Comparison of ENCODE assay signal across 8 mouse cellular contexts in the genomic region with DNA sequence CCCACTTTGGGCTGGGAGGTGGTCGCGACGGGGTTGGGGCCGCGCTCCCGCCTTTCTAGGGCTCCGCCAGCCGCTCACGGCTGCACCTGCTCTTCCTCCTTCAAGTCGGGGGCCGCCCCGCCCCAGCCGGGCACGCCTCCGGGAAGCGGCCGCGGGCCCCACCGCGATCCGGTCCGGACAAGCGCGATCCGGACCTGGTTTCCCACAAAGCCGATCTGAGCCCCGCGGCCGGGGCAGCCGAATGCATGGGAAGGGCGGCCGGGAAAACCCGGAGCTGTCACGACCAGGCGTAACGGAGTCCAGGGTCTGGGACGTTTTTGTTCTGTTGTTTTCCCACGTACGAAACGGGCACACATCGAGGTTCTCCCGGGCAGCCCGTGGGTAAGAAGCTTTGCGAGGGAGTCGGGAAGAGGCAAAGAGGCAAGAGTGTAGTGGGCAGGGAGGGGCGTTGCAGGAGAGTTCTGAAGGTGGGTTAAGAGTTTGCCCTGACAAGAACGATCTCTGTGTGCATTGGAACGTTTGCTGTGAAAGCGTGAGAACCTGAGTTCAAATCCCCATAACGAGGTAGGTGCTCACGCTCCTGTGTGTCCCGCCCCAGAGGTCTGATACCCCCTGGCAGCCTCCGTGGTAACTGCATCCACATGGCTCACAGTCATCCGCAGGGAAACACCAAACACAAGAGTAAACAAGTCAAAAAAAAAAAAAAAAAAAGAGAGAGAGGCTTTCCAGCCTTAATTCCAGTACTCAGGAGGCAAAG. TPM values are rescaled to one million over a fixed set of nuclear protein-coding genes. Genes with fewer than 3 reads are reported as not detected.
DNase-seq lines count a peak whose midpoint lies in the region; ATAC-seq and TF ChIP-seq lines count a peak whose summit lies in the region.

No protein-coding gene starts in this region.

- no peak overlapping the region for H3K27ac ChIP-seq in bone marrow macrophage, adult 2 months (ENCODE audit: insufficient read depth, low read depth, low read length)
- no peak overlapping the region for H3K27ac ChIP-seq in embryonic facial prominence, embryonic 14.5 days (replicated peaks; ENCODE audit: low read depth, low read length)
- no peak overlapping the region for H3K27ac ChIP-seq in heart, embryonic 12.5 days (ENCODE audit: poor library complexity, severe bottlenecking)
- peak overlapping the region; percentile 45; the same call in 1 of the 2 replicates for H3K27ac ChIP-seq in kidney, embryonic 15.5 days
- H3K27ac ChIP-seq in liver, embryonic 15.5 days (replicated peaks) = no peak overlapping the region
- H3K27ac ChIP-seq in neural tube, embryonic 11.5 days (ENCODE audit: low read depth, low read length) = no peak overlapping the region
- peak overlapping the region; percentile 74 for H3K27ac ChIP-seq in stomach, embryonic 15.5 days

- H3K4me3 ChIP-seq in bone marrow macrophage, adult 2 months (ENCODE audit: insufficient read depth, low read length) = peak overlapping the region; percentile 72
- H3K4me3 ChIP-seq in embryonic facial prominence, embryonic 14.5 days (ENCODE audit: low read depth, low read length) = peak overlapping the region; percentile 40
- peak overlapping the region; percentile 42 for H3K4me3 ChIP-seq in heart, embryonic 12.5 days
- H3K4me3 ChIP-seq in kidney, embryonic 15.5 days (replicated peaks) = peak overlapping the region; percentile 56
- peak overlapping the region; percentile 47 for H3K4me3 ChIP-seq in liver, embryonic 15.5 days (replicated peaks)
- peak overlapping the region; percentile 41 for H3K4me3 ChIP-seq in neural tube, embryonic 11.5 days (ENCODE audit: low read depth, low read length)
- peak overlapping the region; percentile 50 for H3K4me3 ChIP-seq in stomach, embryonic 15.5 days (replicated peaks)

- ATAC-seq in embryonic facial prominence, embryonic 14.5 days (ENCODE audit: low read depth) = peak; percentile 79
- ATAC-seq in heart, embryonic 12.5 days (ENCODE audit: insufficient number of reproducible peaks, low FRiP score) = peak; percentile 75
- peak; percentile 75 for ATAC-seq in kidney, embryonic 15.5 days (replicated peaks; ENCODE audit: low FRiP score)
- peak; percentile 65 for ATAC-seq in liver, embryonic 15.5 days (ENCODE audit: insufficient read depth)
- ATAC-seq in neural tube, embryonic 11.5 days (ENCODE audit: insufficient read depth, low FRiP score, low TSS enrichment) = peak; percentile 80
- peak; percentile 73 for ATAC-seq in stomach, embryonic 15.5 days (ENCODE audit: insufficient read depth, low FRiP score, low read depth)

- DNase-seq in CD4-positive, CD25-positive, alpha-beta regulatory T cell, adult 2 months (ENCODE audit: low read depth, low spot score) = peak; percentile 93
- DNase-seq in embryonic facial prominence, embryonic 14.5 days (ENCODE audit: low spot score) = peak; percentile 93
- DNase-seq in neural tube, embryonic 11.5 days (ENCODE audit: low spot score) = peak; percentile 93

- H3K27me3 ChIP-seq in embryonic facial prominence, embryonic 14.5 days (replicated peaks; ENCODE audit: control insufficient read depth, insufficient read depth, low read length) = peaks cover 40% of the 10 kb centered on the region
- peaks cover 80% of the 10 kb centered on the region for H3K27me3 ChIP-seq in heart, embryonic 12.5 days (replicated peaks)
- H3K27me3 ChIP-seq in kidney, embryonic 15.5 days = peaks cover 51% of the 10 kb centered on the region
- peaks cover 80% of the 10 kb centered on the region for H3K27me3 ChIP-seq in liver, embryonic 15.5 days
- H3K27me3 ChIP-seq in neural tube, embryonic 11.5 days (ENCODE audit: control insufficient read depth, insufficient read depth, low read length) = peaks cover 43% of the 10 kb centered on the region
- peaks cover 27% of the 10 kb centered on the region for H3K27me3 ChIP-seq in stomach, embryonic 15.5 days (replicated peaks)

- H3K36me3 ChIP-seq in embryonic facial prominence, embryonic 14.5 days (ENCODE audit: control insufficient read depth, insufficient read depth, low read length) = no peaks in the 10 kb centered on the region
- H3K36me3 ChIP-seq in heart, embryonic 12.5 days = no peaks in the 10 kb centered on the region
- no peaks in the 10 kb centered on the region for H3K36me3 ChIP-seq in kidney, embryonic 15.5 days
- H3K36me3 ChIP-seq in liver, embryonic 15.5 days (replicated peaks) = no peaks in the 10 kb centered on the region
- no peaks in the 10 kb centered on the region for H3K36me3 ChIP-seq in neural tube, embryonic 11.5 days (ENCODE audit: control insufficient read depth, insufficient read depth, low read length)
- no peaks in the 10 kb centered on the region for H3K36me3 ChIP-seq in stomach, embryonic 15.5 days

- TF ChIP-seq POLR2A in bone marrow macrophage, adult 2 months (IDR thresholded peaks at IDR 0.05; ENCODE audit: borderline replicate concordance, low read depth, low read length) = no peak

- peak overlapping the region; percentile 62 for H3K9ac ChIP-seq in embryonic facial prominence, embryonic 14.5 days (ENCODE audit: low read depth, low read length)
- peak overlapping the region; percentile 18 for H3K9ac ChIP-seq in heart, embryonic 12.5 days
- H3K9ac ChIP-seq in kidney, embryonic 15.5 days = peak overlapping the region; percentile 42
- H3K9ac ChIP-seq in liver, embryonic 15.5 days = peak overlapping the region; percentile 47
- peak overlapping the region; percentile 61 for H3K9ac ChIP-seq in neural tube, embryonic 11.5 days (ENCODE audit: low read length)
- H3K9ac ChIP-seq in stomach, embryonic 15.5 days = peak overlapping the region; percentile 23; the same call in 1 of the 2 replicates

- peak overlapping the region; percentile 64 for H3K4me2 ChIP-seq in embryonic facial prominence, embryonic 14.5 days (ENCODE audit: low read depth, low read length)
- H3K4me2 ChIP-seq in heart, embryonic 12.5 days = peak overlapping the region; percentile 71
- peak overlapping the region; percentile 83 for H3K4me2 ChIP-seq in kidney, embryonic 15.5 days
- H3K4me2 ChIP-seq in liver, embryonic 15.5 days = peak overlapping the region; percentile 77
- H3K4me2 ChIP-seq in neural tube, embryonic 11.5 days (ENCODE audit: low read depth) = peak overlapping the region; percentile 69
- peak overlapping the region; percentile 85 for H3K4me2 ChIP-seq in stomach, embryonic 15.5 days

- WGBS in embryonic facial prominence, embryonic 14.5 days = under 1% methylated on average over 44 of the region's 54 CpGs
- WGBS in heart, embryonic 12.5 days = 2% methylated on average over 47 of the region's 54 CpGs
- 2% methylated on average over 53 of the region's 54 CpGs for WGBS in kidney, embryonic 15.5 days
- WGBS in liver, embryonic 15.5 days (ENCODE audit: insufficient replicate concordance) = 2% methylated on average over 54 of the region's 54 CpGs
- WGBS in neural tube, embryonic 11.5 days = 2% methylated on average over 54 of the region's 54 CpGs
- WGBS in stomach, embryonic 15.5 days = 2% methylated on average over 54 of the region's 54 CpGs

- TF ChIP-seq CTCF in bone marrow macrophage, adult 2 months (IDR thresholded peaks at IDR 0.05; ENCODE audit: low read depth, low read length) = 0 out of 2 replicates have a peak, but pooled peaks have one; percentile 16

- peaks cover under 1% of the 10 kb centered on the region; the same call in 1 of the 2 replicates for H3K4me1 ChIP-seq in bone marrow macrophage, adult 2 months (ENCODE audit: control insufficient read depth, insufficient read depth, low read length)
- H3K4me1 ChIP-seq in embryonic facial prominence, embryonic 14.5 days (ENCODE audit: control insufficient read depth, insufficient read depth, low read length) = no peaks in the 10 kb centered on the region
- H3K4me1 ChIP-seq in heart, embryonic 12.5 days (replicated peaks) = peaks cover 13% of the 10 kb centered on the region
- H3K4me1 ChIP-seq in kidney, embryonic 15.5 days = peaks cover 62% of the 10 kb centered on the region
- peaks cover 48% of the 10 kb centered on the region for H3K4me1 ChIP-seq in liver, embryonic 15.5 days (replicated peaks)
- H3K4me1 ChIP-seq in neural tube, embryonic 11.5 days (ENCODE audit: control insufficient read depth, insufficient read depth, low read length) = no peaks in the 10 kb centered on the region; the same call in 1 of the 2 replicates
- peaks cover 40% of the 10 kb centered on the region for H3K4me1 ChIP-seq in stomach, embryonic 15.5 days

- no peaks in the 10 kb centered on the region for H3K9me3 ChIP-seq in embryonic facial prominence, embryonic 14.5 days (ENCODE audit: control insufficient read depth, low read length)
- no peaks in the 10 kb centered on the region for H3K9me3 ChIP-seq in heart, embryonic 12.5 days (replicated peaks)
- H3K9me3 ChIP-seq in kidney, embryonic 15.5 days (replicated peaks) = no peaks in the 10 kb centered on the region
- H3K9me3 ChIP-seq in liver, embryonic 15.5 days (replicated peaks) = no peaks in the 10 kb centered on the region
- no peaks in the 10 kb centered on the region for H3K9me3 ChIP-seq in neural tube, embryonic 11.5 days (ENCODE audit: control insufficient read depth, low read length)
- H3K9me3 ChIP-seq in stomach, embryonic 15.5 days = no peaks in the 10 kb centered on the region

RNA-seq across cellular contexts. Expression of gene Tjp3, which starts 5.5 kb away (rescaled TPM):
- polyA plus RNA-seq in bone marrow macrophage, adult 2 months (2012; ENCODE audit: insufficient read depth, insufficient read length, missing spikeins) = 9.2 and 9.8 TPM in 2 replicates
- 8.1 and 9.9 TPM in 2 replicates for polyA plus RNA-seq in embryonic facial prominence, embryonic 14.5 days (2014; fragmentation: Nextera tagmentation; extraction: Ambion mirVana)
- polyA plus RNA-seq in heart, embryonic 12.5 days (2016; fragmentation: Nextera tagmentation; extraction: Ambion mirVana) = 1.7 and 2.3 TPM in 2 replicates
- polyA plus RNA-seq in kidney, embryonic 15.5 days (2015; fragmentation: Nextera tagmentation; extraction: Ambion mirVana) = 15.9 and 18.1 TPM in 2 replicates
- polyA plus RNA-seq in liver, embryonic 15.5 days (2015; fragmentation: Nextera tagmentation; extraction: Ambion mirVana) = 0.93 and 1.4 TPM in 2 replicates
- polyA plus RNA-seq in neural tube, embryonic 11.5 days (2014; fragmentation: Nextera tagmentation; extraction: Ambion mirVana) = 2.5 and 2.8 TPM in 2 replicates
- polyA plus RNA-seq in stomach, embryonic 15.5 days (2015; fragmentation: Nextera tagmentation; extraction: Ambion mirVana) = 32.6 and 38.7 TPM in 2 replicates

RNA-seq across cellular contexts. Expression of gene Pip5k1c, which starts 6.9 kb away (rescaled TPM):
- polyA plus RNA-seq in bone marrow macrophage, adult 2 months (2012; ENCODE audit: insufficient read depth, insufficient read length, missing spikeins) = 90.9 and 106 TPM in 2 replicates
- 48.4 and 56.3 TPM in 2 replicates for polyA plus RNA-seq in embryonic facial prominence, embryonic 14.5 days (2014; fragmentation: Nextera tagmentation; extraction: Ambion mirVana)
- 41.1 and 43.4 TPM in 2 replicates for polyA plus RNA-seq in heart, embryonic 12.5 days (2016; fragmentation: Nextera tagmentation; extraction: Ambion mirVana)
- 51.0 and 61.3 TPM in 2 replicates for polyA plus RNA-seq in kidney, embryonic 15.5 days (2015; fragmentation: Nextera tagmentation; extraction: Ambion mirVana)
- 13.4 and 15.2 TPM in 2 replicates for polyA plus RNA-seq in liver, embryonic 15.5 days (2015; fragmentation: Nextera tagmentation; extraction: Ambion mirVana)
- polyA plus RNA-seq in neural tube, embryonic 11.5 days (2014; fragmentation: Nextera tagmentation; extraction: Ambion mirVana) = 64.6 and 65.8 TPM in 2 replicates
- polyA plus RNA-seq in stomach, embryonic 15.5 days (2015; fragmentation: Nextera tagmentation; extraction: Ambion mirVana) = 43.1 and 47.6 TPM in 2 replicates

RNA-seq across cellular contexts. Expression of gene Apba3, which starts 19.1 kb away (rescaled TPM):
- polyA plus RNA-seq in bone marrow macrophage, adult 2 months (2012; ENCODE audit: insufficient read depth, insufficient read length, missing spikeins) = 34.3 and 36.1 TPM in 2 replicates
- polyA plus RNA-seq in embryonic facial prominence, embryonic 14.5 days (2014; fragmentation: Nextera tagmentation; extraction: Ambion mirVana) = 56.0 and 61.4 TPM in 2 replicates
- 43.3 and 46.1 TPM in 2 replicates for polyA plus RNA-seq in heart, embryonic 12.5 days (2016; fragmentation: Nextera tagmentation; extraction: Ambion mirVana)
- 59.7 and 63.4 TPM in 2 replicates for polyA plus RNA-seq in kidney, embryonic 15.5 days (2015; fragmentation: Nextera tagmentation; extraction: Ambion mirVana)
- 24.0 and 27.3 TPM in 2 replicates for polyA plus RNA-seq in liver, embryonic 15.5 days (2015; fragmentation: Nextera tagmentation; extraction: Ambion mirVana)
- 35.3 and 39.0 TPM in 2 replicates for polyA plus RNA-seq in neural tube, embryonic 11.5 days (2014; fragmentation: Nextera tagmentation; extraction: Ambion mirVana)
- polyA plus RNA-seq in stomach, embryonic 15.5 days (2015; fragmentation: Nextera tagmentation; extraction: Ambion mirVana) = 54.4 and 58.1 TPM in 2 replicates

RNA-seq across cellular contexts. Expression of gene Mrpl54, which starts 19.1 kb away (rescaled TPM):
- polyA plus RNA-seq in bone marrow macrophage, adult 2 months (2012; ENCODE audit: insufficient read depth, insufficient read length, missing spikeins) = 46.5 and 51.1 TPM in 2 replicates
- 196 and 206 TPM in 2 replicates for polyA plus RNA-seq in embryonic facial prominence, embryonic 14.5 days (2014; fragmentation: Nextera tagmentation; extraction: Ambion mirVana)
- polyA plus RNA-seq in heart, embryonic 12.5 days (2016; fragmentation: Nextera tagmentation; extraction: Ambion mirVana) = 243 and 253 TPM in 2 replicates
- polyA plus RNA-seq in kidney, embryonic 15.5 days (2015; fragmentation: Nextera tagmentation; extraction: Ambion mirVana) = 230 and 244 TPM in 2 replicates
- polyA plus RNA-seq in liver, embryonic 15.5 days (2015; fragmentation: Nextera tagmentation; extraction: Ambion mirVana) = 78.7 and 92.2 TPM in 2 replicates
- polyA plus RNA-seq in neural tube, embryonic 11.5 days (2014; fragmentation: Nextera tagmentation; extraction: Ambion mirVana) = 178 and 180 TPM in 2 replicates
- 217 and 233 TPM in 2 replicates for polyA plus RNA-seq in stomach, embryonic 15.5 days (2015; fragmentation: Nextera tagmentation; extraction: Ambion mirVana)

RNA-seq across cellular contexts. Expression of gene Matk, which starts 33.1 kb away (rescaled TPM):
- polyA plus RNA-seq in bone marrow macrophage, adult 2 months (2012; ENCODE audit: insufficient read depth, insufficient read length, missing spikeins) = 10.8 and 14.4 TPM in 2 replicates
- polyA plus RNA-seq in embryonic facial prominence, embryonic 14.5 days (2014; fragmentation: Nextera tagmentation; extraction: Ambion mirVana) = 4.9 and 5.4 TPM in 2 replicates
- 2.0 and 2.2 TPM in 2 replicates for polyA plus RNA-seq in heart, embryonic 12.5 days (2016; fragmentation: Nextera tagmentation; extraction: Ambion mirVana)
- 5.8 and 6.8 TPM in 2 replicates for polyA plus RNA-seq in kidney, embryonic 15.5 days (2015; fragmentation: Nextera tagmentation; extraction: Ambion mirVana)
- polyA plus RNA-seq in liver, embryonic 15.5 days (2015; fragmentation: Nextera tagmentation; extraction: Ambion mirVana) = 1.9 and 2.1 TPM in 2 replicates
- 2.0 and 3.0 TPM in 2 replicates for polyA plus RNA-seq in neural tube, embryonic 11.5 days (2014; fragmentation: Nextera tagmentation; extraction: Ambion mirVana)
- 3.4 and 3.8 TPM in 2 replicates for polyA plus RNA-seq in stomach, embryonic 15.5 days (2015; fragmentation: Nextera tagmentation; extraction: Ambion mirVana)

Comparison
In these comparisons a context has a peak if more than half of its experiments do, and no peak if none do; other contexts are left out.
1. H3K27ac ChIP-seq: peak in kidney, embryonic 15.5 days (single experiment) and stomach, embryonic 15.5 days (single experiment); none in bone marrow macrophage, adult 2 months (single experiment), embryonic facial prominence, embryonic 14.5 days (single experiment), heart, embryonic 12.5 days (single experiment), liver, embryonic 15.5 days (single experiment) and neural tube, embryonic 11.5 days (single experiment).
2. Peak in every context shown above with its lines, with median percentiles within 50 percentile points of each other: DNase-seq, H3K4me3 ChIP-seq, ATAC-seq, H3K4me2 ChIP-seq and H3K9ac ChIP-seq.